Mouse (Mus musculus): ENCODE results near the gene Gabbr1.

GRCm38 (mm10) chr17:37081659-37082058, 35.9 kb downstream of the Gabbr1 start:
- TF ChIP-seq POLR2A (IDR thresholded peaks at IDR 0.05; ENCODE audit: extremely low read depth, insufficient read depth, low read length) (no peak), CTCF (IDR thresholded peaks at IDR 0.05; ENCODE audit: extremely low read depth, insufficient read depth, low read length) (no peak)
